Mouse (Mus musculus) right cerebral cortex, postnatal 36 days (tissue): ENCODE data around the gene Esrrg.
A peak's percentile ranks its signal among the peaks of the same experiment; 100 is the strongest.

Source experiments
- DNase-seq, 2 experiments: peaks; one replicate each; pipeline ENCODE4 v3.0.0; 2022; ENCODE audit warnings: low spot score in 2 of 2, mixed read lengths in 1 of 2

Esrrg gene

DNA sequence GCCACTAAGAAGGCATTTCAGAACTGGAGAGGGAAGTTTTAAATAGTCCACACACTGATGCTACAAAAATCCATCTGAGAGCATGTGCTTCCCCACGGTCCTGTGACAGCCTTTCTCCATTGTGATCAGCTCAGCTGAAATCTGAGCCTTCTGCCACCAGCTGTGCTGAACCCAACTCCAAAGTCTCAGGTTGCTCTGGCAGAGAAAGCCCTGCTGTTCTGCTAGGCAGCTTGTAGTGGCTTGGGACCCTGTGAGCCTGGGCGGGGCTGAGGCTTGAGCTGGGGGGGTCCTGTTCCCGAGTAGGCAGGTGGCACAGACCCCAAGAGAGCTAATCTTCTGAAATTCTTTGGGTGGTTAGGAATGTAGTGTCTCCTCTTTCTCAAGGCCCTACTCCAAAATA, 299.3 kb downstream of the Esrrg start:
- no peak for DNase-seq

- peak; percentile 12 to 16 for DNase-seq
Measured at GRCm38 (mm10) chr1:187910718-187911117, 302.1 kb downstream of the Esrrg start.

DNA sequence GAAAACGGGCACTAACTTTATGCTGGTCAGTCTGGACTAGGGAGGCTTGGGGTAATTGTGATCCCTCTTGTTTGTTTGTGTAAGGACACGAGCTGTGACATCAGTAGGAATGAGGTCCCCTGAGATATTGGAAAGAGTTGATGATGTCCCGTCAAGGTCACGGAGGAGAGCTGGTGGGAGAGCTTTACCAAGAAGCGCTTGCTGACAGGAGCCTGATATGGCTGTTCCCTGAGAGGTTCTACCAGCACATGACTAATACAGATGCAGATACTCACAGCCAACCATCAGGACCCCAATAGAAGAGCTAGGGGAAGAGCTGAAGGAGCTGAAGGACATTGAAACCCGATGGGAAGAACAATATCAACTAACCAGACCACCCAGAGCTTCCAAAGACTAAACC, 302.6 kb downstream of the Esrrg start:
- no peak for DNase-seq

- no peak for DNase-seq
Measured at GRCm38 (mm10) chr1:187918303-187918702, 309.7 kb downstream of the Esrrg start.

GRCm38 (mm10) chr1:187918939-187919338, 310.3 kb downstream of the Esrrg start:
- DNase-seq, result no peak

GRCm38 (mm10) chr1:187920156-187920777, 311.7 kb downstream of the Esrrg start:
- DNase-seq, result no peak

- DNase-seq, result no peak
Measured at GRCm38 (mm10) chr1:187931146-187931545, 322.6 kb downstream of the Esrrg start.

DNA sequence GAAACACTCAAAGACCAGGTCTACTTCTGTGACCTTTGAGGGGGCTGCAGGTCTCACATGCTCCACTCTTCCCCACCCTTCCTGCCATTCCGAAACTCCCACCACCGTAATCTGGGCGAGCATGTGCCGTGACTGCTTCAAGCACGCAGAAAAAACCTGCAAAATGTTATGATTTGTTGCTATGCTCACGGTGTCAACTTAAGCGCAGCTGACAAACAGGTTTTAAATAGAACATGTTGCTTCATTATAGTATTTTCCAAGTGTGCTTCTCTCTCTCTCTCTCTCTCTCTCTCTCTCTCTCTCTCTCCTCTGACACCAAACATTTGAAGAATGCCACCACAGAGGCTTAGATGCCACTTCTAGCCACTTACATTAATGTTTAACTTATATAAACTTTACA, 330.1 kb downstream of the Esrrg start:
- DNase-seq, result no peak

- no peak for DNase-seq
Measured at GRCm38 (mm10) chr1:187939078-187939477, 330.5 kb downstream of the Esrrg start.

GRCm38 (mm10) chr1:187951506-187951905, 342.9 kb downstream of the Esrrg start:
- no peak for DNase-seq

GRCm38 (mm10) chr1:187956702-187957101, 348.1 kb downstream of the Esrrg start:
- DNase-seq, result no peak

DNA sequence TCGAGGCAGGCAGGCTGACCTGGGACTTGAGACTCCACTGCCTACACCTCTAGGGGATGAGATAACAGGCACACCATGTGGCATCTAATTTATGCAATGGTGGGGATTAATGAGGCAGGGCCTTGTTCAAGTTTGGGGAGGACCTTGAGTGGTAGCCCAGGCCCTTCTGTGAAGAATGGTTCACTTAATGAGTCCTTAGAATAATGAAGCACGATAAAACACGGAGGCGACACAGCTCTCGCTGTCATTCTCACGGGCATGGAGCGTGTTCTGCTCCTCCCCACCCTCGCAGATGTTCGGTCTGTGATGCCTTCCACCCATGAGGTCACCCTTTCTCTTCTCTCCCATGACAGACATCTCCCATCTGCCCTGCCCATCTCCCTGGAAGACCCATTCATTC, 350.6 kb downstream of the Esrrg start:
- DNase-seq, result no peak

DNA sequence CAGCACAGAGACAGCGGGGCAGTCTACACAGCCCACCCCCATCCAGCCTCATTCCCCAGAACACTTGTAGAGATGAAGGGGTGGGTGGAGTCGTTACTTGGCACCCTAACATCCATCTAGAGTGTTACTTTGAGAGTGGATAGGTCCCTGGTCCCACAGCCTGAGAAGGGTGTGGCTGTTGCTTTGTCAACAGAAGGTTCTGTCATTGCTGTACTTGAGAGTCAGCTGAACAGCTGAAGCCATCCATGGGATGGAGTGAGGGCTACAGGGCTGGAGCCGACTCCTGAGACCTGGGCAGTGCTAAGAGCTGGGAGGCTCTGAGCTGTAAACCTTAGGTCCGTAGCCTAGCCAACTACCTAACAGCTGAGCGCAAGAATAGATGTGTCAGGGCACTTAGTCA, 352.9 kb downstream of the Esrrg start:
- no peak for DNase-seq

DNA sequence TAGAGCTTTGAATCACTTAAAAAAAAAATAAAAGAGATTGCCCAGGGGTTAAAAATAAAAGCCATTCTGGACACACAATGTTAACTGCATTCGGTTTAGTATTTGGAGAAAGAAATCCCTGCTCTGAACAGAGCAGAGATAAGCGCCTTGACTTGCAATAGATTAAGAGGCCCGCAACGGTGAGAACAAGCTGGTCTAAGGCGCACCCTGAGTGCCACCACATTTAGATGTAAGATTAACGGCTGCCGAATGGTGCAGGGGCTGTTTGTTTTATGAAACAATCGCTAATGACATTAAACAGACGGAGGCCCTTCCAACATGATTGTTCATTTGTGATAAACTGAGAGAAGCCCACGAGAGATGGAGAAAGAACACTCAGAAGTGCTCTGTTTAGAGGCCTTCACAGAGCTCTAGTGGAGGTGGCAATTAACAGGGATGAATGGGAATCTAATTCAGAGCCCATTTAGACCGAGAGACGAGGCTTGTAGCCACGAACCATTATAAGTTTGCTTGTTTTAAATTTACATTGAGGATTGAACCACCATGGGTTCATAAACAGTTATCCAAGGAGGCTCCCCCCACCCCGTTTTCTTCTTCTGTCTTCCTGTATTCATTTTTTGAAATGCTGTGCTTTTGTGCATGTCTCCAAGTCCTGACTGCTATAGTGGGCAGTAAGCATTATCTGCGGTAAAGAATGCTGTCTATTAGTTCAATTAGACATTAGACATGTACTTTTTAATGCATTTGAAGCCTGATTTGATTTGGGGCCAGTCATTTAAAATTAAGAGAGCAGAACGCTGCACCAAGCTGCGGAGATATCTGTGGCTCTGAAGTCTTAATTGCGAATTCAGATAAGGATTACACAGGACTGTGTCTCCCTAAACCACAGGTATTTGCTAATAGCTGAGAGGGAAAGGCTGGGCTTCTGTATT, 356.5 kb downstream of the Esrrg start:
- no peak for DNase-seq

- no peak for DNase-seq
Measured at GRCm38 (mm10) chr1:187965921-187966320, 357.3 kb downstream of the Esrrg start.

GRCm38 (mm10) chr1:187968379-187968778, 359.8 kb downstream of the Esrrg start:
- DNase-seq, result no peak

GRCm38 (mm10) chr1:187969491-187969890, 360.9 kb downstream of the Esrrg start:
- DNase-seq, result no peak

DNA sequence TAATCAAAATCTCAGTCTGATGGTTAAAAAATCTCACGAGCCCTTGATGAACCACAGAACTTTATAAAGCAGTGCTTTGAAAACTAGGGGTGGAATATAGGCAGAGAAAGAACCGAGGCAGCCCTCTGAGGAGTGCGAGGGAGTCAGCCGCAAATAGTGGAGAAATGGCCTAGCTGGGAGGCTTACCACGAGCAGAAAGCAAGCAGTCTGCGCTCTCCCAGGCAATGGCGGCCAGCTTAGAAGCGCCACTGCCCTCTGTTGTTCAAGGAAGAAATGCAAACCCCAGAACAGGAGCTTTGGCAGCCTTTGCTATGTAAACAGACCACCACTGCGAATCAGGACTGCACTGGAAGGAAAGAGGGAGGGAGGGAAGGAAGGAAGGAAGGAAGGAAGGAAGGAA, 365.8 kb downstream of the Esrrg start:
- peak; percentile 27 to 30 for DNase-seq

DNA sequence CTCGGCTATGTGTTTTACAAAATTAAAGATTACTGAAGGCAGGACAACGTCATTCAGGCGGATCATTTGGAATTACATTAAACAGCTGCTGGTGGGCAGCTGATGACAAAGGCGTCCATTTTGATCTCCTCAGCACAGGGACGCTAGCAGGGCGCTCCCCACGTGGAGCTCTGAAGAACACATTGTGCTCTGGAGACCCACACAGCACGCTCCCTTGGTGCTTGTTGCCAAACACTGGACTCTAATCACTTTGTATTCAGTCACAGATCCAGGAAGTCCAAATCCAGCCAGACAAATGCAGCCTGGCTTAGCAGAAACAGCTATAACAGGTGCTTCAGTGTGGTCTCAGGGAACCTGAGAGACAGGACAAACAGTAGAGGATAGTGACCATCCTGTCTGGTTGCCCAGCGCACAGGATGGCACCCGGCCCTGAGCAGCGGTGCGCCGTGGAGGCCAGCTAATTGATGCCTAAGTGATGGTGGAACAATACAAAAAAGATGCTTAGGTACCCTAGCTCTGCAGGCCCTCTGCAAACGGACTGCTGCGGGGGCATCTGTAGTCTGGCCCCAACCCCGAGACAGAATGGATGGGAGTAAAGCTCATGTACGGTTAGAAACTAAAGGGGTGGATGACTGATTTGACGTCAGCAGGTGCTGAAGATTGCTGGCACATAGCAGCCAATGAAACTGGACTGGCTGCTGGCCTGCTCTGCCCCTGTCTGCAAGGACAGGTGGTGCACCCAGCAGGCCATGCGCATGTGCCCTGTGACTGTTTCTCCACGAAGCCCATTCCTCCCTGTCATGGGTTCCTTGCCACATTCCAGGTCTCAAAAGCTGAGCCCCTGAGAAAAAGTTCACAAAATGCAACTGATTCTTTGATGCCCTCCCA, 367.1 kb downstream of the Esrrg start:
- DNase-seq, result no peak

DNA sequence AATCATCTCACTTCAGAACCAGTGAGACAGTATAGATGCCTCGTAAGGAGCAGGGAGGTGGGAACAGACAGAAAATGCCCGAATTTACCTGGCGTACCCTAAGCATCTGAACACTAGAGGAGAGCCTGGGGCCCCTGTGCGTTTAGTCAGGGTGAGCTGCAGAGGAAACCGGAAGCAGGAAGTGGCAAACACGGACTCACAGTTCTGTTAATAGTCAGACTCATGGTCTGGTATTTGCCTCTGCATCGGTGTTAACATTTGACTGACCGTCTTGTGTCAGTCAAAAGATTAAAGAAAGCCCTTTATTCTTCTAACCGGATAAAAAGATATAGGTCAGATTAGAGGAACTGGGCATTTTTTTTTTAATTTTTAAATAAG, 367.8 kb downstream of the Esrrg start:
- DNase-seq, result no peak

DNA sequence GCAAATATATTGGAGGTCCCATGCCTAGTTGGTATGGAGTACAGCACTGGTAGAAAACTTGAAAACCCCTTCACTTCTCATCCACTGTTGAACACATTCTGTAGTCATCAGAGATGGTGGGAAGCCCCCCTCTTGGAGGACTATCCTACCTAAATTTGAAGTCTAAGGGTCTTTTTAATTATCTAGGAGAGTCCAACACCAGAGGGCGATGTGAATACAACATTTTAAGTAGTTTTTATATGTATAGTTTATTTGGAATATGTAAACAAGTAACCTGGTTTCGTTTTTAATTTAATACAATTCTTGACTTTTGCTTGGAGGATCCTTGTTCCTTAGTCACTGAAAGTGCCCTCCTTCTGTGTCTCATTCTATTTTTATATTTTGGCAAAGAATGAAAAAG, 372.4 kb downstream of the Esrrg start:
- DNase-seq, result no peak

- DNase-seq, result no peak
Measured at GRCm38 (mm10) chr1:187983177-187983576, 374.6 kb downstream of the Esrrg start.
